Mouse (Mus musculus): ENCODE data around the gene Ly6g6c. TPM values are rescaled to one million over a fixed set of nuclear protein-coding genes. Genes with fewer than 3 reads are reported as not detected.
A peak's percentile ranks its signal among the peaks of the same experiment; 100 is the strongest.
"Not testable (repeated sequence)": the region's sequence is repeated elsewhere in the genome, so short reads cannot be mapped to it uniquely, and the experiment has no call there.

Gene Ly6g6c
- total RNA-seq, 2 experiments from 2014 or later, result not detected

DNA sequence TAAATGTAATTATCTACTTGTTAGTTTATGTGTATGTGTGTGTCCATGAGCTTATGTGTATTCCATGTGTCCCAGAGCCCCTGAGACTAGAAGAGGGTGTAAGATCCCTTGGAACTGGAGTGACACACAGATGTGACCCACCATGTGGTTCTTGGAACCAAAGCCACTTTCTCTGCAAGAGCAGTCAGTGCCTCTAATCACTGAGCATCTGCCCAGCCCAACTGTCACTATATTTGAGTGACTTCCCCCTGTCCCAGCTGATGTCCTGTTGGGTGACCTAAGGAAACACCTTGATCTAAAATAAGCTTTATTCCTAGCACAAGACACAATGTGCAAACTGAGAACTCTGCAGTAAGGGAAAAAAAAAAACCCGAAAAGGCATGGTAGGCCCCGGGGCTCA is 36.9 kb upstream of the Ly6g6c start:
- no peak for DNase-seq (ENCODE audit: low spot score in 2 of 2)
- intact Hi-C loops (cut with DNase I), result no loop called here

DNA sequence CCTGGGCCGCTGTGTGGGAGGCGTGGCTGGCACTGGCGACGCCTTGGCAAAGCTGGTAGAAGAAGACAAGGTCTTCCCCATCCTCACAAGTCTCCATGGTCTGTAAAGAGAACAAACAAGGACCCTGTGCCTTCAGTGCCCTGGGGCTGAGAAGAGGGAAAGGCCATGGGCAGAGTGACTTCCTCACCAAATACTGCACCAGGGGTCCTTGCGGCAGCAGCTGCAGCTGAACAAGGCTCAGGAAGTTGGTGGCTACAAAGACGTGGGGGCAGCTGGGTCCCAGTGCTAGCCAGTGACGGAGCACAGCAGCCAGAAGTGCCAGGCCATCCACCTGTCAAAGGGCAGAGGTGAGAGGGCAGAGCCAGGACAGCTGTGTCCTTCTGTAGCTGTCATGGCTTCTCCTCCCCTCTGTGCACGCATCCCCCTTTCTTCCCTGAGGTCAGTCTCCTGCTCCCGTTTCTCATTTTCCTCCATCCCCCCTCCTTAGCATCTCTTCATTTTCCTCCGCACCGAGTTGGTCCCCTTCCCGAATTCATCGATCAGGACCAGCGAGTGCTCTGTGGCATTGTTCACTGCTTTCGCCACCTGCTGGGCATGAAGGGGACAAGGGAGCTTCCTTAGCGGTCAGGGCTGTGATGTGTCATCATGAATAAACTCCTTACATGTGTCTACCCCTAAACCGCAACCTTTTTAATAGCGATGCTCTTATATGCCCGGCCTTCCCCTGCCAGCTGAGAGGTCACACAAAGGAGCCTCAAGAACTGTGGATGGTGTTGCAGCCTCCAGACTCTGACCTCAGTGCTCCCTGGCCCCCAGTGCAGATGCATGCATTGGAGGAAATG is 35.3 kb upstream of the Ly6g6c start:
- intact Hi-C loops (cut with DNase I), result no loop called here
- no peak for DNase-seq (ENCODE audit: low spot score in 2 of 2)

DNA sequence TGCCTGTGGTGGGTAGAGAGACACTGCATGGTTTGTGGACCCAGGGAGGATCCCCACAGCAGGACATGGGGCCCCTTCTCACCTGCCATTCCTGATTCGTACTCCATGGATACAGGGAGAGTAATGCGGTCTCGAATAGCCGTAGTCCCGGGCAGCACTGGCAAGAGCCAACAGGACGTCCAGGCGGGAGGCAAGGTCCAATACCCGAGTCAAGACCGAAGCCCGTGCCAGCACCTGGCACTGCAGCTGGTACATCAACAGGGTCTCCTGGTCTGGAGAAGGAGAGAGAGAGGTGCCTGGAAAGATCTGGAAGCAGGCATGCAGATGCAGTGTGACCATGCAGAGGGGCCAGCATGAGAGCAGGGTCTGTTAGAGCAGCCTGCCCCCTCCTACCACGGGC is 33.9 kb upstream of the Ly6g6c start:
- intact Hi-C loops (cut with DNase I), result no loop called here

DNA sequence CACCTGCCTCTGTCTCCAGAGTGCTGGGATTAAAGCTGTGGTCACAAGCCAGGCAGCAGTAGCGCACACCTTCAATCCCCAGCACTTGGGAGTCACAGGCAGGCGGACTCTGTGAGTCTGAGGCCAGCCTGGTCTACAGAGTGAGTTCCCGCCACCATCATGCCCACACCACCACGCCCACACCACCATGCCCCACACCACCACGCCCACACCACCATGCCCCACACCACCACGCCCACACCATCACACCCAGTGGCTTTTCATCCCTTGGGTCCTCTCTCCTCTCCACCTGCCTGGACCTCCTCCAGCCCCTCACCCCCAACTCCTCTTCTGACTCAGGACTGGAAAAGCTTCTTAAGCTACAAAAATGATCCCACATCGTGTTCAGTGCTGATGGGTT is 33.3 kb upstream of the Ly6g6c start:
- intact Hi-C loops (cut with DNase I), result no loop called here
- DNase-seq (ENCODE audit: low spot score in 2 of 2), result no peak

More for the DNA sequence above, 33.9 kb upstream of the Ly6g6c start:
- DNase-seq (ENCODE audit: low spot score in 2 of 2), result no peak

DNA sequence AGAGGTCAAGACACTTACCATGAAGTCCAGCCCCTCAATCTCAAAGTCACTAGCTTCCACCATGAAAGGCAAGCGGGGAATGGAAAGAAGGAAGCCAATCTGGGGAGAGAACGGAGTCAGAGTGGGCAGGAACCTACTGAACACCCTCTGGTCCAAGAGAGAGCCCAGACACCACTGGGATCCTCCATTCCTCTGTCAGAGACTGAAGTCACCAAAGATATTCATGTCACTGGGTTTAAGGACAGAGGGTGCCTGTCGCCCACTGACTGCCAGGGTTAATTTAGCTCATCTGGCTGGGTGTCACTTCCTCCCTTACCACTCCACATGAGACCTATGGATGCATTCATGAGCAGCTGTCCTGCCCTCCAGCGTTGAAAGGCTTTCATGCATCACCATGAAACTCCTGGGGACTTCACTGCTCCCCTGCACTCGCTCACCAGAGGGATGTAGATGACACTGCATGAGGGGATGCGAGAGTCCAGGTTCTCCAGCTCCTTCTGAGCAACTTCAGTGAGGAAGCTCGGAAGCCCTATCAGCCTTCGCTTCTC is 32.8 kb upstream of the Ly6g6c start:
- DNase-seq (ENCODE audit: low spot score in 2 of 2), result no peak
- intact Hi-C loops (cut with DNase I), result no loop called here

DNA sequence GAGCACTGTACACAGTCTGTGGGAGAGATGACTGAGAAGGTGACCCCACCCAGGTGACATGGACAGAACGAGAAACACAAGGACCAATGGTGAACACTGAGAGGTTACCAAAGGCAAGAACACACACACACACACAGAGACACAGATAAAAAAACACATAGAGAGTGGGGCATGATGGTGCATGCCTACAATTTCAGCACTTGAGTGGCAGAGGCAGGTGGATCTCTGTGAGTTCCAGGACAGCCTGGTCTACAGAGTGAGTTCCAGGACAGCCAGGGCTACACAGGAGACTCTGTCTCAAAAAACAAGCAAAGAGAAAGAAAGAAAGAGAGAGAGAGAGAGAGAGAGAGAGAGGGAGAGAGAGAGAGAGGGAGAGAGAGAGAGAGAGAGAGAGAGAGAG is 31.5 kb upstream of the Ly6g6c start:
- not testable (repeated sequence) for DNase-seq (ENCODE audit: low spot score in 2 of 2)
- intact Hi-C loops (cut with DNase I), result loop anchor here (1.0 kb wide), 1 partner anchor 12 kb away; no protein-coding TSS in a partner anchor

DNA sequence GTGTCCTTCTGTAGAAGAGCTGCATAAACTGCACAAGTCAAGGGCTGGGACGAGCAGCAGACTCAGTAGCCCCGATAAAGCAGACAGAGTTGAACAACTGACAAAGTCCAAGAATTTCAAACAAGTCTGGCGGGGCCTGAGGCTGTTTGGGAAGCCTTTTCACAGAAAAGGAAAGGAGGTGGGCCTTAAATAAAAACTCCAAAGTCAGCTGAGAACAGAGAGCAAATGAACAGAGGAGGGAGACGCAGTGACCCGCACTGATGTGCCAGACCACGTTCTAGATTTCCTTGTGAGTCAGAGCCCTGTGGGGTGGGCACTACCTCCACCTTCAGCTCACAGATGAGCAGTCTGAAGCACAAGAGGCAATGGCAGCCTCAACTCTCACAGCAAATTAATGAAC is 30.3 kb upstream of the Ly6g6c start:
- DNase-seq (ENCODE audit: low spot score in 2 of 2), result no peak
- intact Hi-C loops (cut with DNase I), result loop anchor here (1.0 kb wide), 1 partner anchor 10 kb away; no protein-coding TSS in a partner anchor

DNA sequence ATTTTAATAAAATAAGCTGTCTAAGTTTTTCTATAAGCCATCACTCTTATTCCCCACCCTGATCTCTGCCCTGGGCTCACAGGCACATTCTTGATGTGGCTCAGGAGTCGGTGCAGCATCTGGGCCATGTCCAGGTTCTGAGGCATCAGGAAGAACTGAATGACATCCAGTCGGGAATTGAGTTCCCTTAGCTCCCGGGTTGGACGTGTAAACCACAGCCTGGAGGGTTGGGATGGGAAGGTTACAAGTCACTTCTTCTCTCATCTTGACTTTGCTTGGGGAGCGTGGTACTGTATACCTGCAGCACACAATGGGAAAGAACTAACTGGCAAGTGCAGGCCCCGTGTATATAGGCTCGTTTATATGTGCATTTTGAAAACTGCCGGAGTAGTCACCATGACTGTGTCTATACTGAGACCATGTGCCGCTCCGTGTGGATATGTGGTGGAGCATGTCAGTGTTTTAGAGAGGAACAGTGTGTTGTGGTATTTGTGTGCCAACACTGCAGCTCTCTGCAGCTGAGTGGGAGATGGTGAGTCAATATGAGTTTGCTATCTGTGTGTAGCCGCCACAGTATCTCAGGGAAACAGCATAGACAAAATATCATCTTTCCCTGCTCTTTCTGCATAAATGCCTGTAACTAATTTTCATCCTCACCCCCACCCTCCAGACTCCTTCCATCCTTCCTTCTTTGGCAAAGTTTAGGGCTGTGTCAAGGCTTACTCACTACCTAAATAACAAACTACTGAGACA is 25.9 kb upstream of the Ly6g6c start:
- intact Hi-C loops (cut with DNase I), result no loop called here
- peak; percentile 35 to 51 for DNase-seq (ENCODE audit: low spot score in 2 of 2)

DNA sequence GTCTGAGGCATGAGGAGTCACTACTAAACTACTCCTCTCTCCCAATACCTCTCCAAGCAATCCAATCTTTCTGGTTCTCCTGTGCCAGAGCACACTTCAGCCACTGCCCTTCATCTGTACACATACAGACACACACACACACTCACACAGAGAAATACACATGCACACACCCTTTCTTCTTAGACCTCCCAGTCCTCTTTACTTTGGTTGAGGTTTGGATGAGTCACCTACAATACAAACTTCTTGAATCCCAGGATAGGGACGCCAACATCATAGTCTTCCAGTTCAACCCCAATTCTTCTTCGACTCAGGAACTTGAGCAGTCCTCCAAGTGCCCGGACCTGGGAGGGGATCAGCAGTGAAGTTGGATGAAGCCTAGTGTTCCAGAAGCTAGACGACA is 21.4 kb upstream of the Ly6g6c start:
- intact Hi-C loops (cut with DNase I), result no loop called here
- no peak for DNase-seq (ENCODE audit: low spot score in 2 of 2)

DNA sequence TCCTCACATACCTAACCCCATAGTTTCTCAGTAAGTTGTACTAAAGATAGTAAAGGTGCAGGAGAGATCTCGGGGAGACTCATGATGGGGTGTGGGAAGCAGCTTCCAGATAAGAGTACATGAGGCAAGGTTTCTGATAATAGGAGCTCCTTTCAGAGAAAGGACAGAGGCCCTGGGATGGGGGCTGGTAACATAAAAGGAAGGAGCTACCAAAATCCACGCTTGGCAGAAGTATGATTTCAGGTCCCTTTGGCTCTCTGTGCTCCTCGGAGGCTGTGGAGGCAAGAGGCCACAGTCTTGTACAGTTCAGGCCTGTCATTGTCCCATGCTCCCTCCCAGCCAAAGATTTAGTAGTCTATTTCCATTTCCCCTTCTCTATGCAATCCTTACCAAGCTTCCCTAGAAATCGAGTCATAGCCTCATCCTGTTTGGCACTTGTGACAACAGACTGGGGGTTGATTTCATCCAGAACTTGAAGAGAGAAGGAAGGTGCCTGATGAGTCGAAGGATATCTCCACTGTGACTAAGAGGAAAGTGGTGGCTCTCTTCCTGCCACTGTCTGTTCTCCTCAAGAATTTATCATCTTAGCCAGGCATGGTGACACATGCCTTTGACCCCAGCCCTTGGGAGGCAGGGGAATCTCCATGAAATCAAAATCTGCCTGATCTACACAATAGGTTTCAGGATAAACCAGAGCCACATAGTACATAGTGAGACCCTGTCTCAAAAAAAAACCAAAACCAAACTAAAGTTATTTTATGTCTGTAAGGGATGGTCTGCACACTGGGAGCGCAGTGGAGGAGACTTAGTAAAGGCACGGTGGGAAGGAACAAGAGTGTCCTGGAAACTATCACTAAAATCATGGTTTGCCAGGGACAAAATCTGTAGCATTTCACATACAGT is 20.0 kb upstream of the Ly6g6c start:
- no peak for DNase-seq (ENCODE audit: low spot score in 2 of 2)

DNA sequence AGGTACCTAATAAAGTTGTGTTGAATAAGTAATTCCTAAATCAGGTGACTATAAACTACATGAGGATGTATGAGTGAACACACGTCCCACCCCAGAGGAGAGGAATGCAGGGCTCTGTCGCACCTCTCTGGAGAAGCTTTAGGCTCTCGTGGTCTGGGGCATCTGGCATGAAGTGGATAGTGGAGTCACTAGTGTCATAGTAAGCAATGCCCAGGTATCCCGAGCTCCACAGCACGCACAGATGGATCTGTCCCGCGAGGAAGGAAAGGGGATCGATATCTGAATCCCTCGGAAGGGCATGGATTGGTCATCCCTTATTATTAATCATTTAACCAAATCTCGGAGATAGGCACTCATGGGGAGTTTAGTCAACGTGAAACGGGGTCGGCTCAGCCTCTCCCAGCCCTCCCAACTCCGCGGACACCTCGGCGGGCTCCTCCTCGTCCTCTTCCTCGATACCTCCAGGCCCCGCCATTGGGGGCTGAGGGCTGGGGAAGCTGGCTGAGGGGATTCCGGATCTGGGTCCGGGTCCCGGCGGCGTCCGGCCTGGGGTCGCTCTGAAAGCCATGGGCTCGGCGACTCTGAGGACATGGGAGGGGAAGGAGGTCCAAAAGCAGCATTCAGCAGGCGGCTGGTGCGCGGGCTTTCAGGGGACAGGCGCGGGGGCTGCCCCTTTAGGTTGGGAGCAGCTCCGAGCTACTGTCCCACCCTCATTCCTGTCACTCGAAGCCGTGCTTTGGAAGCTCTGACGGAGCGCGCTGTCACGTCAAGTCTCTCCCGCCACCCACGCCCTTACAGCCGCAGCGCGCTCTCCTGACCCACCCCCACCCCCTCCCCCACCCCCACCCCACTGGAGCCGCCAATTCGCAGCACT is 19.1 kb upstream of the Ly6g6c start:
- DNase-seq (ENCODE audit: low spot score in 2 of 2), result no peak
- intact Hi-C loops (cut with DNase I), result loop anchor here (1.0 kb wide), 1 partner anchor 12 kb away; no protein-coding TSS in a partner anchor

More for the DNA sequence above, 20.0 kb upstream of the Ly6g6c start:
- intact Hi-C loops (cut with DNase I), result loop anchor here (1.0 kb wide), 1 partner anchor 11 kb away; no protein-coding TSS in a partner anchor

DNA sequence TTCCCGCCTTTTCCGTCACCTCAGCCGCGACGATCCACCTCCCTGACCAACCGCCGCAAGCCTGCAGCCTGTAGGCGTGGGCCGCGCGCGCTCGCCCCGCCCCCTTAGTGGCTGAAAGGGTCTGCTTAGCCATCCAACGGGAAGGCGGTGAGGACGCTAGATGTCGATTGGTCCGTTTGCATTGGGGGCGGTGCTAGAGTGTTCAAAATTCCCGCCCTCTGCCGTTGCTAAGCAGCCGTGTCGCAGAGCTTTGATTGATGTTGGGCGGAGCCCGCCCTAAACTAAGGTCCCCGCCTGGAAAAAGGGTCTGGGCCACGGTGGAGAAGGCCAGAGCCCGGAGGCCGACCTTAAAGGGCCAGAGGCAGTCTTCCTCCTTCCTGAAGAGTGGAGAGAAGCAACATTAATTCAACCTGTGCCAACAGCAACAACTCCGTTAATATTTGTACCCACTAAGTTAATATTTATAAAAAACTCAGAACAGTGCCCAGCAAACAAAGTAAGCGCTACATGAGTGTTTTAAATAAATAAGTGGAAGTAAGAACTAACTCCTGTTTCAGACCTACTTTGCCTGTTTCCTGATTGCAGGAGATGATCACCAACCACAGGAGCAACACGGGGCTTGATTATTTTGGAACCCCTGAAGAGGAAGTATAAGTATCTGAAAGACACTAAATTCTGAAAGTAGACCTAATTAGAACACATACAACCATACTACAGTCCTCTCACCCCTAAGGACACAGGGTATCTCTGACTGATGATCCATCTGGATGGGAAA is 18.3 kb upstream of the Ly6g6c start, which contains the start of gene Msh5:
Msh5 (minus strand) TSS at position 65 of the 775 bp plus-strand sequence.
- peak; percentile 85 to 90 for DNase-seq (ENCODE audit: low spot score in 2 of 2)
- intact Hi-C loops (cut with DNase I), result no loop called here

DNA sequence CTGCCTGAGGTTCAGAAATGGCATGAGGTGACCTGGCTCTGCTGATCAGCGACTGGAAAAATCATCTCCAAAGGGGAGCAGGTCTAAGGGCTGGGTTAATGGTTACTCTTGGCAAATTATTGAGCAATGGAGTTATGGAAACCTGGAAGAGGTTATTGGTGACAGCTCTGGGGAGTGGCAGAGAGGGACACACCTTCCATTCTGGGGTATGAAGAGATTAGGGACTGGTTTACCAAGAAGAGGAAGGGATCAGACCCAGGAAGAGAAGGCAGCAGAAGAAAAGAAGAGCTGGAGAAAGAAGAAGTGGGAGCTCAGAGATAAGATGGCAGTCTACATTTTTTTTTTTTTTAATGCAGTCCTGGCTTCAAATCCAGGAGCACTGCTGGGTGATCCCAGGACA is 17.5 kb upstream of the Ly6g6c start:
- no peak for DNase-seq (ENCODE audit: low spot score in 2 of 2)
- intact Hi-C loops (cut with DNase I), result no loop called here

DNA sequence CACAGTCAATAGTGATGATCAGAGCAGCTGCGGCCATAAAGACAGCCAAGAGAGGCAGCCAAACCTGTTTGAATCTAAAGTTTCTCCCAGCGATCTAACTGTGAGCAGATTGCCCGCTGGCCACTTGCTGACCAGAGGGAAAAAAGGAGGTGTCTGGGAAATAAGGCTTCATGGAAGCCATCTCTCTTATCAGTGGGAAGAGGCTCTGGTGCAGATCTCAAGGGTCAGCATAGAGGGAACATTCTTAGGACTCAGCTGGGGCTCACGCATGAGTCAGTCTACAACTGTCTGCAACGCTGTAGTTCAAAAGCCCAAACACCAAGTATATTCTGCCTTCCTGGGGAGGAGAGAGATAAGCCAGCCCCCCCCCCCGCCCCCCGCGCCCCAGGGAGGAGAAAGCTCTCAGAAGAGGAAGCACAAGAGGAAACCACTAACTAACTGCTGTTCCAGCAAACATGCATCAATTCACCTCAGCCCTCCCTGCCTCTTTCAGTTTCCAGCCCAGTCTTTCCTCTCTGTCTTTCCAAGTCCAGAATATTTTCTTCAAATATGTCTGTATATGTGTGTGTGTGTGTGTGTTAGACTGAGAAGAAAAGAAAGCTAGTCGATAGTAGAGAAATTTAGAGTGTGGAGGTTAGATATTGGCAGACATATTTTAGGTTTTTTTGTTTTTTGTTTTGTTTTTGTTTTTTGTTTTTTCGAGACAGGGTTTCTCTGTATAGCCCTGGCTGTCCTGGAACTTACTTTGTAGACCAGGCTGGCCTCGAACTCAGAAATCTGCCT is 16.8 kb upstream of the Ly6g6c start:
- intact Hi-C loops (cut with DNase I), result no loop called here

DNA sequence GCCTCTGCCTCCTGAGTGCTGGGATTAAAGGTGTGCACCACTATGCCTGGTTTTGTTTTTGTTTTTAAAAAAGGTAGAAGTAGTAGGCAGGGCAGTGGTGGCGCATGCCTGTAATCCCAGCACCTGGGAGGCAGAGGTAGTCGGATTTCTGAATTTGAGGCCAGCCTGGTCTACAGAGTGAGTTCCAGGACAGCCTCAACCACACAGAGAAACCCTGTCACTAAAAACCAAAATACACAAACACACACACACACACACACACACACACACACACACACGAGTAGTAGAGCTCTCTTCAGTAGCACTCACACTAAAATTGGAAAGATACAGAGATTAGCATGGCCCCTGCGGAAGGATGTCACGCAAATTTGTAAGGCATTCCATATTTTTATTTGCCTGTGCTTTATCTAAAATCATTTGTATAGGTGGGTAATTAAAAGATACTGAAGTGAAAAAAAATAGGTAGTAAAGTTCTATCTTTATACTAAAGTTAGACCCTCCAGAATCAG is 16.2 kb upstream of the Ly6g6c start:
- intact Hi-C loops (cut with DNase I), result no loop called here
- no peak for DNase-seq (ENCODE audit: low spot score in 2 of 2)

More for the DNA sequence above, 16.8 kb upstream of the Ly6g6c start:
- DNase-seq (ENCODE audit: low spot score in 2 of 2), result no peak

DNA sequence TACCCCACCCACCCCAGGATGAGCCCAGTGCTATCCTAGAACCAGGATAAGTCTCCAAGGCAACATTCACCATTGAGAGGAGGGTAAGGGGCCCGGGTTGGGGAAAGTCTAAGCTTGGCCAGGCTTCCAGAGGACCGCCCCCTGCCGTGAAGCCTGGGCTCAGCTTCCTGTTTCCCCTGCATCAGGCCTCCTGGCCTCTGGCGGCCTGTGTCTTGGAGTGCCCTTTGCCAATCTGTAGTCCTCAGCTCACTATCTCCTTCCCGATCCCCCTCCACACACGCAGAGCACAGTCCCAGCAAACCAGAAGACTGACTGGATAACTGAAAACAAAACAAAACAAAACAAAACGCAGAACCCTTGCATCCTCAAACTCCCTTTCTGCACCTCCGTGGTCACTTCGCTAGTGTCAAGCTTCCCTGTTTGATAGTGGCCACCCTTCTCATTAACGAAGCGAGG is 15.6 kb upstream of the Ly6g6c start, which contains the start of gene Clic1:
Clic1 (plus strand) TSS at position 406 of the 456 bp plus-strand sequence.
- intact Hi-C loops (cut with DNase I), result no loop called here
- no peak for DNase-seq (ENCODE audit: low spot score in 2 of 2)
